Mouse (Mus musculus): ENCODE results near the gene Cyb561d2.
A peak's percentile ranks its signal among the peaks of the same experiment; 100 is the strongest.

Gene Cyb561d2

DNA sequence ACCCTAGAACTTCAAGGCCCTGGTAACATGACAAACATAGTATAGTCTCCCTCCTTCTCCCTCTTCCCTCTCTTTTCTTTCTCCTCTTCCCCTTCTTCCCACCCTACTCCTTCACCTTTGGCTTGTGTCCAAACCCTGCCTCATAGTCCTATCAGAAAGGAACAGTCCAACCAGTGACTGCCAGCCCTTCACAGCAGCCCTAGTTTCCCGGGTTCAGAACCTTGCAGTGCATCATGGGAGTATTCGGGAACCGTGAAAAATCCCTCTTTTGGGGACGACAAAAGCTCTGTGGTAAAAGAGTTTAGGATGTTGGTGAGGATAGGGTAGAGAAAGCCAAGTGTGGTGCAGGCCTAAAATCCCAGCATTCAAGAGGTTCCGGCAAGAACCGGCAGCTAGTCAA lies 21.7 kb downstream of the Cyb561d2 start:
- no peak for DNase-seq

DNA sequence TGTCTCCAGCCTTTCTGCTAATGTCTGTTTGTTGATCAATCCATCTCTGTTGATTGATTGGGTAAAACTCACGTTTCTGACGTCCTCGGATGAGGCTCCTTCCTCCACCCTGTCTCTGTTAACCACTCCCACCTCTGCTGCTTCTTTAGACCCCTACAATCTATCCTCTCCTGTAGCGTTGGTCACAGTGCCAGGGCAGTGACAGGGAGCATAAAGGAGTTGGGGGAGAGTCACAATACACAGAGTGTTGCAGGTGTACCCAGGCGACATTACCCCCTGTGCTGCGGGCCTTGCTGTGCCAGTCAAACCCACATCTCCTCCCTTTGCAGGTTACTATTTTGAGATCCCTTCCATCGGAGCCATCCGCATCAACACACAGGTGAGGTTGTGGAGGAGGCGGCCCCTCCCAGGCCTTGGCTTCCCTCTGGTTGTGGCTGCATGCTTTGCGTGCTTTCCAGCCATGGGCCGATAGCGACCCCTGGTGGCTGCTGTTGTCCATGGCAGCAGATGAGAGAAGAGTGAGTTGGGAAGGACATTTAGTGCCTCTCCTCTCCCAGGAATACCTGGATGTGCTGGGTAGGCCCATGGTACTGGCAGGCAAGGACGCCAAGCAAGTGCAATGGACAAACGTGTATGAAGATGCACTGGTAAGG lies 27.6 kb downstream of the Cyb561d2 start:
- DNase-seq, result peak; percentile 86

DNA sequence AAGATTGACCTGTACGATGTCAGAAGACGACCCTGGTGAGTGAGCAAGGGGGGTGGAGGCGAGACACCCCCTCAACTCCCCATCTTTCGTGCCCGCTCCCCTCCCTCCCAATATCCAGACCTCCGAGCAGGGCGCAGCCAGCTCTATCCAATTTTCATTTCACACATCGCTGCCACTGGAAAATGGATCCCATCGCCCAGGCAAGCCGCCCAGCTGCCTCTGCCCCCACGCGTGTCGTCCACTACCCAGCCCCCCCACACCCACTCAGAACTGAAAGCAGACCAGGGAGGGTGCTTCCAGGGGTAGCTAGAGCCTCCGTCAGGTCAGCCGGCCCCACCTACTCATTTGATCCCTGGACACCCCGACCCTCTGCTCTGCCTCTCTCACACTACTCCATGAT lies 29.7 kb downstream of the Cyb561d2 start:
- no peak for DNase-seq

DNA sequence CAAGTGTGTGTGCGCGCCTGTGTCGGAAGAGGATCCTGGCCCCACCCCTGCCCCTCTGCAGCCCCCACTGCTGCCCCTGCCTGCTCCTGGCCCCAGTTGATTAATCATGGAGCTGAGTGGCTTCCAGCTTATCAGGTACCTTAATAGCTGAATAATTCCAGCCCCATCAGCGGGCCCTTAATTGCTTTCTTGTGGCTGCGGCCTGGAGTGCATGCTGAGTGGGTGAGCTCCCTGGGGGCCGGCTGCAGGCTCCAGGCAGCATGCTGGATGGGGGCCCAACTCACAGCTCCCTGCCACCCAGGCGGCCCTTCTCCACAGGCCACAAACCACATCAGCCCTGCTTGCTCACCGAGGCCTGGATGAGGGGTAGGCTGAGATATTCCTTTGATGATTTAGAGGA lies 30.6 kb downstream of the Cyb561d2 start:
- no peak for DNase-seq

DNA sequence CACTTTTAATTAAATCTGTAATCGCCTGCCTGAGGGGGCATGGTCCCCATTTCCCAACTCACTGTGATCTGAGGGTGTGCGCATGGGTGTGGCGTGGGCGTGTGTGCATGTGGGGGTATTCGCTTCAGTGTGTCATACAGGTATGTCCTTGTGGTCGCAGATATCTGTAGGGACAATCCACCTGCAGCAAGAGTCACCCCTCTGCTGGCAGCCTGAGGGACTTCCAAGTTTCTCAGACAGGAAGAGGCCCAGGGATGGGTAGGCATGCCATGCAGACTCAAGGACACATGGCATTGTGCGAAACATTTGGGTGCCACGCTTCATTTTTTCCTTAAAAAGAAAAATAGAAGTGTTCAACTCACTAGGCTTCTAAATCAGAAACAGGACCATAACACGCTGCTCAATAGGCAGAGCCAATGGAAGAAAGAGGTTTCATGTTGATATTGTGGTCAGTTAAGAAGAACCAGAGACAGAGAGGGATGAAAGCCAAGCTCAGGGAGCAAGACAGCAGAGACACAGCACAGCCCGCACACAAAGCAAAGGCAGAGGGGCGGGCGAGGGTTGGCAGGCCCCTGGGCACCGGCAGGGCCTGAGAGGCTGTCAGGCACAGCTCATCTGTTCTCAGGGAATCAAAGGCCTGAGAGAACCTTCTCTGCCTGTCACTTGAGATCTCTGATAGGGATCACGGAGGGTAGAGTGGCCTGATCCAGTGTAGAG lies 31.5 kb downstream of the Cyb561d2 start:
- no peak for DNase-seq

DNA sequence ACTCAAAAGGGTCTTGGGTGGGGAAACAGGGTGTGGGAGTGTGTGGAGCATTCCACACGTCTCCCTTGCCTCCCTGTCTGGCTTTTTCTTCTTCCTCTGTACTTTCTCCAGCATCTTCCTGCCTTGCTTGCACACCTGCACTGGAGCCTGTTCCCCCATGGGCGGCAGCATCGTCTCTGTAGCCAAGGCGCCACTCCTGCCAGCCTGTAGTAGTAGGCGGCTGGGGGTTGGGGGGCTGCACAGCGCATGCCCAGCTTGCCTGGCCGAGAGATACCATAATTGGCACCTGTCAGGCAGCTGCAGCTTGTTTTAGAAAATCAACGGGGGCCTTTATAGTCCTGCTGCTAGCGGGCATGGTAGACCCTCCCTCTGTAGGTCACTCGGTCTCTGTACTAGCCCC lies 33.7 kb downstream of the Cyb561d2 start:
- DNase-seq, result no peak

DNA sequence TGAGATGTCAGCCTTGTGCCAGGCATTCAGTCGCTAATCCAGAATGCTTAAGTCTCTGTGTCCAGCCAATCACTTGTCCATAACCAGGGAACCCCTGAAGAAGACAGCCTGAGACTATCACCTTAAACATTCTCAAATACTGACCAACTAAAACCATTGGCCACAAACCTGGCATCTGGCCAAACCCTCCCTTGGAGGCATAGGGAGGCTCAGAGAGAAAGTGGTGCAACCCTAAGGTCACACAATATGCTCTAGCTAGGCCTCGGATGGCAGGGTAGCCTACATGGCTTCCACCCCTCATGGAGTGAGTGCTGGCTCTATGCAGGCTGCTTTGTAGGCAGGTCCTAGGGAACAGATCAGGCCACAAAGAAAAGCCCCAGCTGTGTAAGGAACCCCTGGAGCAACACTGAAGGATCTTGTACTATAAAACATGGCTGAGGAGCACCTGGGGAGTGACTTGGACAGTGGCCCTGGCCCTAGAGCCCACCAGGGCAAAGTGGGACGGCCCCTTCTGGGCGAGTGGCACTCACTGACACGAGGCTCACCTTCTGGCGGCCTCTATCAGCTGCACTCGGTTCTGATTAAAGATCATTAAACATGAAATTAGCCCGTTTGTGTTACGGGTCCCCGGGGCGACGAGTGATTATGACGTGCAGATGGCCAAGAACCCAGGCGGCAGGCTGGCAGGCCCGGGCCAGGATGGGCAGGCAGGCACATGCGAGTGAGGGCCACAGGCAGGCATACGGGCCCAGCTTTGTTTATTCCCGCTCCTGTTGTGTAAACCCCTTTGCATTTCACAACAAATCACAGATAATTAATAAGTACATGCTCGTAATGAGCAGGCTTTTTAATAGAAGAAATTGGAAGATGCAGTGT lies 37.1 kb downstream of the Cyb561d2 start:
- no peak for DNase-seq

DNA sequence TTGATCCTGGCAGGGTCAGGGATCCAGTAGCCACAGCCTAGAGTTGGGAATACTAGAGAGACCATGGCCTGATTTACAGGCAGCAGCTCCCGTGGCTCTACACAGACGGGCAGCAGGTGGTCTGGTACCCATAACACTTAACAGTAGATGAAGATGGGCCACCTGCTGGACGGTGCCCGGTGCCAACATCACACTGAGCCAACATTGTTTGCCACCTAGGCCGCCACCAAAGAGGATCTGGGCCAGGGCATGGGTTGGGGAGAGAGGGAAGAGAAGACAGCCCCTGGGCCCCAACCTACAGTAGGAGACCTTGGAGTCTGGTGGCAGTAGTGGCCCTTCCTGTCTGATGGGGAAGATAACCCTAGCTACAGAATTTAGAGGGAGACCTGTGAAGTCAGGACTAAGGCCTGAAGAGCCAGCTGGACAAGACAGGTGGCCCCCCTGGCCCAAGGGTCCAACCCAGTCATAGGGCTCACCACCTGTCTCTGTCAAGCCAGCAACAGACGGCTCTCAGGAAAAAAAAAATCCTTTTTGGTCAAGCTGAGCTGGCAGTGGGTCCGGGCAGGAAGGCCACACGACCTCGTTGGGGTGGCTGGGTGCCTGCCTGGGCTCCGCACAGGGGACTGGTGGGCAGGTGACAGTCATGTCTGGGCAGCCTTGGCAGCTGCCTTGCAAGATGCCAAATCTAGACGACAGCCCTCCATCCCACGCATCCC lies 39.7 kb downstream of the Cyb561d2 start:
- DNase-seq, result no peak

DNA sequence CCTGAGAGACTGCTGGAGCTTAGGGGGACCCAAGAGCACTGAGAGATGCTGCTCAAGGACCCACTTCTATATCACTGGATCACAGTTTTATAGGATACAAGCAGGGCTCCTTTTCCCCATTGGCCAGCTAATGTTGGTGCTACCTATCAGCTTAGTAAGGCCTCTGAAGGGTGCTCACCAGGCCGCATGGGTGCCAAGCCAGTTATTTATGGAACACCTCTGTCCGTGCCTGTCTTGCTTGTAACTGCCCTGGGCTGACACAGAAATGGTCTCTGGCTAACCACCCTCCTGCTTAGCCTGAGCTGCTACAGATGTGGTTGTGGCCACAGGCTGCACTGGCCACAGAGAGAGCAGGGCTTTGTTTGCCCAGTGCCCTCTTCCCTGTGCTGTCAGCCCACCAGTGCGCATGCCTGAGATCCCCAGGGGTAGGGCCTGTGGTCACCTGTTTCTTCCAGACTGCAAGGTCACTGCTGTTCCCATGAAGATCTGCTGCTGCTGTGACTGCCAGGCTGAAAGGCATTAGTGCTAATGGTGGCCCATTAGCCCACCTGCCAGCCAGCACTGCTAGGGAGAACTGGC lies 41.2 kb downstream of the Cyb561d2 start:
- DNase-seq, result no peak

DNA sequence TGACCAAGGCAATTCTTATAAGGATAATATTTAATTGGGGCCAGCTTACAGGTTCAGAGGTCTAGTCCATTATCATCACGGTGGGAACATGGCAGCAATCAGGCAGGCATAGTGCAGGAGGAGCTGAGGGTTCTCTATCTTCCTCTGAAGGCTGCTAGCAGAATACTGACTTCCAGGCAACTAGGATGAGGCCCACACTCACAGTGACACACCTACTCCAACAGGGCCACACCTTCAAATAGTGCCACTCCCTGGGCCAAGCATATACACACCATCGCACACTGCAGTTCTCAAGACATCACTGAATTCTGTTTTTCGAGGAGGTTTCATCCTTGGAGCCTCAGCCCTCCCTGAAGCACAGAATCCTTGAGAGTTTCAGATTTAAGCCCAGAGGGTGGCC lies 45.6 kb downstream of the Cyb561d2 start:
- DNase-seq, result no peak

DNA sequence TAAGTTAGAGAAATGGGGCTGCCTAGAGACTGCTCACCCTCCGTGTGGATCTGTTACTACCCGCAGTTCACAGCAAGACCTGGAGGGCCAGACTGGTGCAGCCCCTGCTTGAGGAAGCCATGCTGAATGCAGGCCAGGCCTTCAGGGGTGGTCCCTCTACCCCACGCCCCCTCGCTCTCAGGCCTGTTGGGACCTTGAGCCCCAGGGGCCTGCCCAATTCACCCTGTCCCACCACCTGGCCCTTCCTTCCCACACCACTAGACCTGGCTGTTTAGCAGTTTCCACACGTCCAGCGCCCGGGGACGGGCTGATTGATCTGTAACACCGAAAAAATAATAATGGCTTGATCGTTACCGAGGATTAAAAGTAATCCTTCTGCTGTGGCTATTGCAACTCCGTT lies 47.8 kb downstream of the Cyb561d2 start:
- DNase-seq, result no peak

DNA sequence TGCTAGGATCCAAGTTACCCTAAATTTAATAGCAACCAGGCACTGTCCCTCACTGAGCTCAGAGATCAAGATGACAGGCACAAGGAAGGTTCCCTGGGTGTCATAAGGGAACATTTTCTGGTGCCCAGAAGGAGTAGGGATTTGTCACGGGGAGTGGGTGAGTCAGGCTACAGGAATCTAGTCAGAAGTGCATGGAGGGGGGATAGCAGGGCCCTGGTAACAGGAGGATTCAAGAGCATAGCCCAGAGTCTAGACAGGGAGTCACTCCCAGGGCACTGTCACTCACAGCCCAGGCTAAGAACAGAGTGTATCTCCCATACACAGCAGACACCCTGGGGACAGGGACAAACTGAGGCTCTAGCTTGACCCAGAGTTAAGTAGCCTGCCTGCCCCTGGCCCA lies 48.5 kb downstream of the Cyb561d2 start:
- DNase-seq, result no peak

DNA sequence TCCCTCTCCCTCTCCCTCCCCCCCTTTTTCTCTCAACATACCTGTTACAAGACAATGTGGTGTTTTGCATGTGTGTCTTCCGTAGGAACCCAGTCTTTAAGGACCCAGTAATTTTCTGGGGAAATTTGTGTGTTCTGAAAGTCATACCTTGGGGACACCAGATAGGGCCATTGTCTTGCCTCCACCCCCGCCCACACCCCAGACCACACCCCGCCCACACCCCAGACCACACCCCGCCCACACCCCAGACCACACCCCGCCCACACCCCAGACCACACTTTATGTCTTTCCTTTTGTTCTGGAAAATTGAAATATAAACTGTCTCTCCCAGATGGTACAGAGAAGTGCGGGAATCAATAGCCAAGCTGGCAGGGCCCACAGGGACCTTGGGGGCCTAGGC lies 51.4 kb downstream of the Cyb561d2 start:
- DNase-seq, result no peak

DNA sequence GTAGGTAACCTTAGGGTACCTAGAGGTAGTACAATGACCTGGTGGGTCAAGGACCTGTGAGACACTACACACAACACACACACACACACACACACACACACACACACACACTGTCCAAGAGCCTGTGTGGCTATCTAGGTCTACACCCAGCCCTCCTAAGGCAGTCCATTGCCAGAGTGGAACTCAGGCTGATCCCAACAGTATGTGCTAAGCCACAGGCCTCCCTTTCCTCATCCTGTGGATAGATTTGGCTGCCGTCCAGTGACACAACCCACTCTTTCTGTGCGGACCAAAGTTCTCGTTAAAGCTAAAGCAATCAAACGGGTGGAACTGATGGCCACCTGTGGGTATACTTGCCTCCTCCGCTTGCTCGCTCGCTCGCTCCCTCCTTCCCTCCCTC lies 51.8 kb downstream of the Cyb561d2 start:
- no peak for DNase-seq
